Mouse (Mus musculus) retina, embryonic 14.5 days (tissue): ENCODE measurements around the gene Ptprr.

Experiments
- DNase-seq: peaks from one replicate; pipeline ENCODE4 v3.0.0-alpha.2; 2015; ENCODE audit warnings: low spot score

Ptprr gene

DNA sequence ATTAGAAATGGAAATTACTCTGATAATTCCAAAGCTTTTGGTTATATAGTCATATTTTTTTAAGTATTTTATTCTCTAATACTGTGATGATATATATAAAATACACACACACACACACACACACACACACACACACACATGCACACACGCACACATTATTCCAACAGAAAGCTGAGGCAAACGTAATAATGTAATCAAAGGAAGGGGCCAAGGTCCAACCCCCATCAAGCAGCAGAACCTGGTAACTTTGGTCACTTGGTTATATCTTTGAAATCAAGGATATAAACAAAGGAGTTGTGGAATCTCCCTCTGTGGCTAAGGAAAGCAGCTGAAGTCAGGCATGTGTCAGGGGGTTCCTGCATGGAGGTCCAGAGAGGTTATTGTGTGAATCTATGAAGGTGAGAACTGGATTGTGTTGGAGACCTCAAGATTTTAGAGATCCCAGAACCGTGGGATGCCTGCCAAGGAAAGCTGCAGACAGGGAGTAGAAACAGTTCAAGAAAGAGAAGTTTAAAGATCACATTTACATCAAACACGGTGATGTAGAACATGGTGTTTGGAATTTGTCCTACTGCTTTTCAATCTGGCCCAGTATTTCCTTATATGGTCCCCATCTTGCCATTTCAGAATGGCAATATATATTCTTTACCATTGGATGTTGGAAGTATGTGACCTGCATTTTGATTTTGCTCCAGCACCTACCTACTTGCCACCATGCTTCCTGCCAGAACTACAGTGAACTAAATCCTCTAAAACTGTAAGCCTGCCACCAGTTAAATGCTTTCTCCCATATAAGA, 98.1 kb downstream of the Ptprr start:
- DNase-seq = no peak

DNA sequence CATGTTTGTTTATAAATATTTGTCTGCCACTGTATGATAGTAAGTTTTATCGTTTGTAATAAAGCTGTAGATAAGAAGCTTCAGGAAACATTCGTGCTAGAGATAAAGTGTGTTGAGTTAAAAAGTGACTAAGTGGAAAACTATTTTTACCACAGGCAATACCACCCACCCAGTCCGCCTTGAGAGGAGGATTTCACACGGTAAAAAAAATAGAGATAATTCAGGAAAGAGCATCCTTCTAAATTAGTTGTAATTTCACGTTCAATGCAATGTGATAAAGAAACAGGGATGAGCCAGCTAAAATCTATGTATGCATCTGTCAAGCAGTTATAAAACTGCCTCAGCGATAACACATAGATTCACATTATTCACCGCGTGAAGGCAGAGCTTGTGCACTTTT, 99.0 kb downstream of the Ptprr start:
- no peak for DNase-seq

DNA sequence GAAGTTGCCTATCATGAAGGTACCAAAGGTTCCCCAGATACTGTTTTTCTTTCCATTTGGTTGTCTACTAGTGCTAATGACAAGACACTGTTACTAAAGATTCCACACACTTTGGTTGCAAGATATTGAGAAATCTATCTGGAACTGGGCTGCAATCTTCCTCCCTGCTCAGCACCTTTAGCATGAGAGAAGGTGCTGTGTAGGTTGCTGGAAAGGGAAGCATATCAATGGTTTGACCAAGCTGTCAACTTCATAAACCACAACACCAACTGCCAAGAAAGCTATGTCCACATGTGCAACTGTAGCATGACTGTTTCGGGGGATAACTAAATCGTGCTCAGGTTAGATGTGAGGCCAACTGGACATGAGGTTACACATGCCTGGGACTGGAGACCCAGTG, 103.5 kb downstream of the Ptprr start:
- DNase-seq = no peak

DNA sequence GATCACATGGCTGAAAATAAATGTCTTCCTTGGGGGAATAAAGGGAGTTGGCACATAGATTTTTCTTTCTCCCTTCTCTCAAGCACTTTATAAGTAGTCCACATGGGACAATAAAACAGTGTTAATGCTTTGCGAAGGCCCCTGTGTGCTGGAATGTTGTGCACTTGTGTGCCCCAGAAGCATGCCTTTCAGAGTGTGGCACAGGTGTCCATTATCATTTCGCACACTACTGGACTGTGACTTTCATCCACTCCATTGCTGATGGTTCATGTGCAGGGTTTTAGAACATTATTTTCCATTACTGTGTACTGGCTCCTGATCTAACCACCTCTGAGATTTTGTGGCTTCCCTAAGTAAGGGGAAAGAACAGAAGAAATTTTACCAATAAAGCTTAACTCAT, 105.8 kb downstream of the Ptprr start:
- DNase-seq = no peak

DNA sequence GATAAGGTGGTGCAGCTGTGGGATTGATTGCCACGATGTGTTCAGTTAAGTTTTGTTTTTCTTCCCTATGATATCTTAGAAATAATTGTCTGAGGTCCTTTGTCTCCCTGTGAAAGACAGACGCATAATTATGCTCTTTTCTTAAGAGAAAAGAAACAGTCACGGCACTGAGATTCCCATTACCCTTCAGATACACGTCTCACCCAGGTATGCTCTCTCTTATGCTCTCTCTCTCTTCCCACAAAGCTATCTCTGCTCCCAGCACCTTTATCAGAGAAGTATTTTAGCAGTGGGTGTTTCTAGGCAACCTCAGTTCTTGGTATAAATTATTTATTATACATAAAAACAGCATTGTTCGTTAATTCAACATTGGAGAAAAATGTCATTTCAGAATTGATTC, 107.4 kb downstream of the Ptprr start:
- DNase-seq = no peak

DNA sequence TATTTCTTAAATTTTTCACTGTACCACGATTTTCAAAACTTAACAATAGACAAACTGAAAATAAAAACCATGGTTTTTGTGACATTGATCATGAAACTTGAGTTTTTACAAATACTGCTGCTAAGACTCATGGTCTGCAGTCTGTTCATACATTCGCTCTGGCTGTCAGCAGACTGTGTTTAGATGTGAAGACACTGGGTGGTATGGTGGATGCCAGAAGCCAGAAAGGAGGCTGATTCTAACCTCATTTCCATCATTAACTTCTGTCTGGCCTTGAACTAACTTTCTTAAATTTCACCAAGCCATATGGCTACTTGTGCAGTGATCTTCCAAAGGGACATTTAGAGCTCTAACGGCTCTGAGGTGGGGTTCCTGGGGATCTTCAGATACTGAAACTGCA, 112.4 kb downstream of the Ptprr start:
- no peak for DNase-seq

DNA sequence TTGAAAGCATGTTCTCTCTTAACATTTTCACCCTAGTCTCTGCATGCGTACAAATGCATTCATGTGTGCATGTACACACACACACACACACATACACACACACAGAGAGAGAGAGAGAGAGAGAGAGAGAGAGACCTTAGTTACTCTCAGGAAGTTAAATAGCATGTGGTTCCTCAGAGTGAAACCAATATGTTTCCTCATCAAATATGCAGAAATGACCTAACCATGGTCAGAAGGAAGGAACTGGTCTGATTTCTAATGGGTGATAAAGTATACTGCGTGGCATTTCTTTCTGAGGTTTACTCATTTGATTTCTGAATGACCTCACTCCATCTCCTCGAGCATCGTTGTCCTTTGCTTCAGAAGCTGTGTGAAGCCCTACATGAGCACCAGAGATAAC, 113.2 kb downstream of the Ptprr start:
- no peak for DNase-seq

DNA sequence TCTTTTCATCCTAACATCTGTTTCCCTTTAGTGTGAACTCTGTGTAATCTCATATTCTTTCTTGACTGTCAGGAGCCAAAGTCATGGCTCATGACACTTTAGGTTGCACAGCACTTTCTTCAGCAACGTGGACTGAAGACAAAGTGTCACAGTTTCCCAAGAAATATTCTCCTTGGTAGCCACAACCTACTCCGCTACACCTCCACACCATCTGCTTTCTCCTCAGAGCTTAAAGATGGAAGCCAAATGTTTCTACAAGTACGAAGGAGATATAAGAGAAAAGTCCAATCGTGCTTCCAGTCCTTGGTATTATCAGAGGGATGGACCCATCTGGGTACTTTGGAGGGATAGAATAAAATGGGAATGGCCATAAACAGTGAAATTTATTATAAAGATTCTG, 114.2 kb downstream of the Ptprr start:
- no peak for DNase-seq

DNA sequence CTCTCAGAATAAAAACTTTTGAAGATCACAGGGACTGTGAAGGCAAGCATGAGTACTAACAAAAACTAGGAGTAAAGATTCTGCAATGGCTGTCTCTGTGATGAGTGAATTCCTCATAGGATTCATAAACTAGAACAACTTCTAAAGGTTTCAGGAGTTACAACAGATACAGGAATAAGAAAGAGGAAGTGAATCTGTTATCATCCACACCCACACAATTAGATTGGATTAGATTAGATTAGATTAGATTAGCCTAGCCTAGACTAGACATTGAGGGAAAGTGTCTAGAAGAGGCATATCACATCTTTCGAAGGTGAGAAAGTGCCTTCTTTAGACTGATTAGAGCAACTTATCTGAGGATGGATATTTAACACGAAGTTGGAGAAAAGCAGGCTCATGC, 117.2 kb downstream of the Ptprr start:
- DNase-seq = no peak

DNA sequence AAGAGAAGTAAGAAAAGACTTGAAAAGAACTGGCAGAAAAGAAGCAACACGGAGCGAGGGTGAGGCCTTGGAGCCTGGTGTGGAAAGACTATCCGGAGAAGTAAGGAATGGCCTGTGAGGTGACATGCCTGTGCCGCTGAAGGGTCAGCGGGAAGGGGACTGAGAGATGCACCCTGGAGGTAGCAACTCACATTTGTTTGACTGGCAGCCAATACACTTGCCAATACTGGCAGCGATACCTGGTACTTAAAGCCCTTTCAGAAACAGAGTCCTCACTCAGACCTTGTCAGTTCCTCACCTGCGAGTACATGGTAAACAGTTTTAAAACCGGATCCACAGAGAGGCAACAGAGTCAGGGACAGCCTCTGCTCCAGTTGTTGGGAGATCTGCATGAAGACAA, 122.2 kb downstream of the Ptprr start:
- DNase-seq = no peak

DNA sequence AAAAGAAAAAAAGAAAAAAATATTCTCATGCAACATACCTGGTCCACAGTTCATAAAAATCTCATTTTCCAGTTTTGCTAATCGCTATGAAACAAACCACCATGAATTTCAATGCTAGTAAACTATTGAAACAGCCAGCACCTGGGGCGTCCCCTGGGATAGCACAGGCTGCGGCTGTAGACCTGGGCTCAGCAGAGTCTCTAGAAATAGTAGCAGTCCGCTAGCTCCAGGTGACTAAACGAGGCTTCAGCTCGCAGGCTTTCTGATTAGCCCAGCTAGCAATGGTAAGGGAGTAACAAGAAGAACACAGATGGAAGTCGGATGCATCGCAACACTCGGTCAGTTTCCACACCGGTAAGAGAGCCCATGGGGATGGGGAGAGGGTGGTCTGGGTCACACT, 125.7 kb downstream of the Ptprr start:
- DNase-seq = no peak

DNA sequence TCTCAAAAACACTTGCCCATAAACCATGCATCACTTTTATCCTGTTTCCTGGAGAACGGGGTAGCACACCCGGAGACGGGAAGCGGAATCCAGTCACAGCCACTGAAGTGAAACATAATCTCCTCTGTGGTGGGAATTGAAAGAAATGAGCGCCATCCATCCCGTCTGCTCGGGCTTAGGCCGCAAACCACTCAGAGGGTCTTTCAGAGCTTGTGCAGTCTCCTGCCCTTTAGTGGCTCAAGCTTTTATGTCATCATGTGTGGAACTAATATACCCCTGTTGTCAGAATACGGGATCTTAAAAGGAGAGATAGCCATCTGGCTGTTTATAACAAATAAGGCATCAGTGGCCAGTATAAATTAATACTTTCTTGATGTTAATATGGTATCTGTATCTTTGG, 128.1 kb downstream of the Ptprr start:
- no peak for DNase-seq

DNA sequence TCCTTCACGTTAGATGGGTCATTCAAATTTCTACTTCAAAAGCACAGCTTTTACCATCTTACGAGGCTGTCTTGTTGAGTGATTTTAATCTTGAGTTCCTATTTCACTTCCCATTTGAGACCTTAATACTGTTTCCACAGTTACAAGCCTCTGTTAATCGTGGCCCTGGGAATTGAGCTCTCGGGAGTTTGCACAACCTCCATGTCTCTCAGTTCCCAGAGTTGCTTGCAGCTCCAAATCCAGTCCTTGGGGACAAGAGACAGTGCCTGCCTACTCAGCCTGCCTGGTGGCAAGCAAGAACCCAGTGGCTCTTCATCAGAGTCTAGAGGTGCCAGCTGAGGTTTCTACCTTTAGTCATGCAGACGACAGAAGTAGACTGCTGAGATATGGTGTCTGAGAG, 136.7 kb downstream of the Ptprr start:
- no peak for DNase-seq

DNA sequence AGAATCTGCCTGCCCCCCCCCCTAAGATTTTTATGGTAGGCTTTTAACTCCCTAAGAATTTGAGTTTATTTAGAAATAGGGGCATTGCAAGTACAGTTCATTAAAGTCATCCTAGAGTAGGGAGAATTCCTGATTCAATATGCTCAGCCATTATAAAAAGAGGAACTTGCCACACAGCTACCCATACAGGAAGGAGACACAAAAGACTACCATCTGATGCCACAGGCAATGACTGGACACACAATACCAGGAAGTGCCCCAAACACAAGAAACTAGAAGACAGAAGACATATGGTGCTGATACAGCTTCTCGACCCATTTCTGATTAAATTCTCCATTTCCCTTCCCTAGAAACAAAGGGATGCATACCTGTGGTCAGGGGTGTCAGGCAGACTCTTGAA, 138.7 kb downstream of the Ptprr start:
- no peak for DNase-seq

DNA sequence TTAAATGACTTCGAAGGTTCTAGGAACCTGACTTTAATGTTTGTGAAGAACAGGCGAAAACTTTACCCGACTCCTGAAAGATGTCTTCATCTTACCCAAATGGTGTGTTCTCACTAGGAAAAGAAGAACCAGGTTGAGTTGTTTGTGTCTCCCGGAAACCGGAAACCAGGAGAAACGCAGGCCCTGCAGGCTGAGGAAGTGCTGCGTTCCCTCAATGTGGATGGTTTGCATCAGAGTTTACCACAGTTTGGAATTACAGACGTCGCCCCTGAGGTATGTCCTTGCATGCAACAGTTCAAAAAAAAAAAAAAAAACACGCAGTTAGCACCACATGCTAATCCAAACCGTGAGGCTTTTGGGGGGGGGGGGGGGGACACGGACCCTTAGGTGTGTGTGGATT, 144.3 kb downstream of the Ptprr start:
- DNase-seq = no peak

DNA sequence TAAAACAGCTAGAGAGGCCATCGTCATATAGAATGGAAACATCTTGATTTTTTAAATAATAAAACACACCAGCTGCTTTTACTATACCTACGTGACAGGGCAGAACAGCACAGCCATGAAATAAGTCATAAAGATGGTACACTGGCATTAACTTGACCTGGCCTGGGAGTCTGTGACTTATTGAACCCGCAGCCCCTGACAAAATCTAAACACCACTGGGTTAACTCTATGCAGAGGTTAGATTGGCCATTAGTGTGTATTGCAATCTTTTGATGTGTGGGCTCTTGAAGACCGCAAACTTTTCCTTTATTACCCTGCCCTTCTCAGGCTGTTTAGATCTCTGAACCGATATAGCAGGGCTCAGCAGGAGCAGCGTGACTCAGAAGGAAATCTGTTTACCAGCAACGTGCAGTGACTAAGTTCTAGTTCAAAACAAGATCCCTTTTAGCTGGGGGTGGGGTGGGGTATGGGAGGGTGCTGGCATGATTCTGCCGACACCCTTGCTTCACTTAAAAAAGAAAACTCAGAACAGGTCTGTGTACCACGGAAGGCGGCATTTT, 157.4 kb downstream of the Ptprr start:
- no peak for DNase-seq

DNA sequence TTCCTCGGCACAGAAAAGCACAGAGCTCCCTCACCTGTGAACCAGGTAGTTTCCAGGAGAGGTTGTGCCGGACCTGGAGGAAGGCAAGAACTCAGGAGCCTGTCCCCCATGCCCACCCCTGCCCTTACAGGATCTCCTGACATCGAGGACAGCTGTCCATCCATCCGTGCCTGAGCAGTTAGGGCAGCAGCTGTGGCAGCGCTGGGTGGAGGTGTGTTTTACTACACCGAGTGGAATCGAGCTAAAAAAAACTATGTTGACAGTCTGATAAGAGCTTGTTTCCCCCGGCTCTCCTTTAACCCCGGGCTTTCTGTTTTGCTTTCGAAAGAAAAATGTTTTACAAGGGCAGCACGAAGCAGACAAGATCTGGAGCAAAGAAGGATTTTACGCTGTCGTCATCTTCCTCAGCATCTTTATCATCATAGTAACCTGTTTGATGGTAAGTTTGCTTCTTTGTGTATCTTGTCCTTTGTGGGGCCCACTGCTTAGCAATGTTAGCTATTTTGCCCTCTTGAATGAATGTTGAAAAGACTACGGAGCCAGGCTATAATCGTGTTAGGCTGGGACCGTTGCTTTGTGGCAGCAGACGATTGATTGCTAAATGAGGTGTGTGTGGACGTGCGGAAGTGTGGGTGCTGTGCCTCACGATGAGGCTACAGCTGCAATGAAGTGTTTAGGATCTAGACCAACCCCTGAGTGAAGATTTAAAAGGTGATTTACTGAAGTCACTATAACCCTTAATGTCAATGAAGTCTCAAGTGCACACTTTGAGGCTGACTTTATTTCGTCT, 159.6 kb downstream of the Ptprr start:
- peak; percentile 63 for DNase-seq

DNA sequence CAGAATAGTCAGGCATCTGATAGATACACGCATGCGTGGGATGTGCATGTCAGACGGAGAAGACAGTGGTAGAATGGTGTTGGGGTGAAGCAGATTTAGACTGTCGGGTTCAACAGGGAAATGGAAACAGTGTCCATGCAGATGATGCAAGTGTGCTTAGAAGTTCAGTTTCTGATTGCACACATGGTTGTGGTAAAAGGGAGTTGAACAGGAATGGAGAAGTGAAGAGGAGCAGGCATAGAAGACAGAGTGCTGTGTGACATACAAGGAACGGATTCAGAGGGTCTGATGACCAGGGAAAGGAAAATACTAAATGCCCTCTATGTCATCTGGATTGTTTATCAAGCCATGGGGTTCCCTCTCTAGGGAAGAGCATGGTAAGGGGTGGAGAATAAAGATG, 163.2 kb downstream of the Ptprr start:
- DNase-seq = no peak

DNA sequence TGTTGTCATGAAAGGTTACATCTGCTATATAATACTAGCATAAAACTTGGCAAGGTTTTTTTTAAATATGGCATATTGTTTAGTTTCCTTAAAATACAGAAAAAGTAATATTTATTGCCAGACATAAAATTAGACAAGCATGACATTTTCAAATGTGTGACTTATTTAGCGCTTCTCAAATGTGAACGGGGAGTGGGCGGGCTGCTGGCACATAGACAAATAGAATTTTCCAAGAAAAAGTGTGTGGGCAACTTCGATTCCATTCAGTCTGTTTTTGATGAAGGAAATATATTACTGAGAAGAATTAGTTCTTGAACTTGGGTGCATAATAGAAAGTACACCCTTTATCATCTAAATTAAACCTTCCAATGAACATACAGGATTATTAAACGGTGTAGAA, 164.2 kb downstream of the Ptprr start:
- DNase-seq = no peak

DNA sequence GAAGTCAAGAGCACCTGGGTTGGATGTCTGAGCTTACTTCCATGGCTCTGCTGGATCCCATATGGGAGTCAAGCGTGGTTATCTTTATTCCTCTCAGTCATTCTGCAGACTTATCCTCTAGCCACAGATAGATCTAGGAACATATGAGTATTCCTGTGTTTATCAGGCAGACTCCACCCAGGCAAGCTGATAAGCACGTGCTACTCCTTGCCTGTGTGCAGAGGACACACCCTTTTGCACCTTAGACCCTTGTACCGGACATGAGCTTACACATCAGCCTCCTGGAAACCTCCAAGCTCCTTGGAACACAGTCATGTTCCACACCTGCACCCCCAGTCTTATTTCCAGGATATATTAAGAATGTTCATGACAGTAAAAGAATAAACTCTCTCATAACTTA, 165.2 kb downstream of the Ptprr start:
- no peak for DNase-seq

DNA sequence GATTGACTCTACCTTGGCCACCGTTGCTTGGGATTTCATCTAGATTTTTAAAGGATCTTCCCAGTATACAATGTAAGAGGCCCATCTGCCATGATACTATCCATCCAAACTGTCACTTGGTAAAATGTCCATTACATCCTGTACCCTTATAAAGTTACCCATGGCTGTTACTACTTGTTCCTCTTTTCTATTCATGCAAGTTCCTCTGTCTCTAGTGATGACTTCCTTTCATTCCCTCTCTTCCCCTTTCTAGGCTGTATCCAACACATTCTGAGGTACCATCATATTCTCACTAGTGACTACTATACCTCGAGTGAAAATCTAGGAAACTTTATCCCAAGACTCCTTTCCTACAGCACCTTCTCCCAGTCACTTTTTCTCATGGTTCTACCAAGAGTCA, 173.7 kb downstream of the Ptprr start:
- DNase-seq = no peak

DNA sequence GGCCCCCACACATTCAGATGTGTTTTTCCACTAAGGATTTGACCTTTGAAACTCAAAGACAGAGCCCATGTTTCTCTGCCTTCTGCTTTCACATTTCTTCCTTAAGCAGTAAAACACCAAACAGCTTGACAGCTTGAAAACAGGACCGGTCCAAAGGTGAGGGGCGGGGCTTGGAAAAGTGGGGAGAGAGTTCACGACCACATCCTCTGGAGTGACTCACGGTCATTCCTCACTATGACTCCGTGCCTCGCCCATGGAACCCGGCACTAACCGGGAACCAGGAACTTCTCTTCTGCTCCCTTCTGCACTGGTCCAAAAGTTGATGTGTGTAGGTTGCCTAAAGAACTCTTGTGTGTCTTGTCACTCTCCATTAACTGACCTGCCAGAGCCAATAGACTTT, 174.3 kb downstream of the Ptprr start:
- no peak for DNase-seq

DNA sequence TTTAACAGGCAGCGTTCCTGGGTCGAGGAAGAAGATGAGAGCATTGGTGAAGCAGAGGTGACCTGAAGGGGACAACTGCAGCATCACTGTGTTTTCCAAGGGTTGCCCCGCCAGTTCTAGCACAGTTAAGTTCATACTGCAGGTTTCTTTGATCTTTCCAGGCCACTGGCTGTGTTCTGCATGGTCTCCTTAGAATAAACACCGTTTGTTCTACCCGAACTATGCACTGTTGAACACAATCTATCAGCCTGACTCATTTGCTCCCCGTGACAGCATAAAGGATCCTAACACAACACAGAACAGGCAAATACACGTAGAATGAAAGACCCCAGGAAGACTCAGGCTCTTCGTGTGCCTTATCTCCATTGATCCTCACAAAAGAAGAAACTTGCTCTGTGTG, 176.4 kb downstream of the Ptprr start:
- DNase-seq = no peak
